Mouse (Mus musculus) adrenal gland, postnatal 10 days (tissue): Measurements from ENCODE around the gene Rbfox2. TPM values are rescaled to one million over a fixed set of nuclear protein-coding genes. Genes with fewer than 3 reads are reported as not detected.

Experiments
- total RNA-seq, 2 experiments: library from RNA; stranded (reverse); gene quantifications; 2 replicates each; pipeline ENCODE4 v1.2.3; 2021

Gene Rbfox2
- total RNA-seq, 2 experiments from 2014 or later, result 64.8 to 89.9 TPM

Other genes starting within 250 kb of the Rbfox2 start
- gene Apol7a, start 92.1 kb upstream of the Rbfox2 start, total RNA-seq, result 1 to 10 TPM; 3.8 to 5.1 TPM
- gene Apol9a, start 104.1 kb upstream of the Rbfox2 start, total RNA-seq, result under 1 TPM; 0.30 to 0.58 TPM
- not detected for gene Apol7b, start 140.5 kb upstream of the Rbfox2 start, total RNA-seq
- gene Apol10a, start 170.0 kb upstream of the Rbfox2 start, total RNA-seq, result under 1 TPM in 1 of 2 experiments, not detected in 1; 0.09 TPM
- gene Apol11a, start 201.3 kb upstream of the Rbfox2 start, total RNA-seq, result not detected
- gene Apol7c, start 226.3 kb upstream of the Rbfox2 start, total RNA-seq, result under 1 TPM; 0.30 to 0.33 TPM